Comparison of ENCODE assay signal across 8 mouse cellular contexts in genomic region chr17:6779632-6780031, GRCm38 (mm10). TPM values are rescaled to one million over a fixed set of nuclear protein-coding genes. Genes with fewer than 3 reads are reported as not detected.
DNase-seq lines count a peak whose midpoint lies in the region; ATAC-seq and TF ChIP-seq lines count a peak whose summit lies in the region.

No protein-coding gene starts in this region.

- H3K79me2 ChIP-seq in myocyte (ENCODE audit: control insufficient read depth, insufficient read depth), result peaks cover 66% of the 10 kb centered on the region

- peak; percentile 18 for DNase-seq in lung, embryonic 14.5 days
- no peak for DNase-seq in lung, postnatal 14 days
- peak; percentile 43 for DNase-seq in brain, embryonic 14.5 days (ENCODE audit: low read depth)
- no peak for DNase-seq in gastrocnemius, adult 8-10 months (ENCODE audit: low spot score in 2 of 2)
- DNase-seq in cerebellum, postnatal 4 days (ENCODE audit: low spot score in 2 of 2), result no peak
- no peak for DNase-seq in spleen, adult 12 weeks (ENCODE audit: low spot score)

- H3K4me2 ChIP-seq in lung, embryonic 14.5 days, result peak overlapping the region; percentile 74
- H3K4me2 ChIP-seq in hindbrain, embryonic 16.5 days (ENCODE audit: low read length), result peak overlapping the region; percentile 82
- H3K4me2 ChIP-seq in myocyte (ENCODE audit: low read depth), result peak overlapping the region; percentile 94

- no peak for TF ChIP-seq POLR2A in brain, embryonic 14.5 days (IDR thresholded peaks at IDR 0.05; ENCODE audit: borderline replicate concordance, extremely low read depth, insufficient read depth, insufficient read length, poor library complexity, severe bottlenecking)
- TF ChIP-seq POLR2A in myocyte (IDR thresholded peaks at IDR 0.05; ENCODE audit: insufficient read length, low read depth), result no peak

- no peaks in the 10 kb centered on the region for H3K9me3 ChIP-seq in lung, embryonic 14.5 days (ENCODE audit: low read depth, low read length)
- H3K9me3 ChIP-seq in hindbrain, embryonic 16.5 days (ENCODE audit: control insufficient read depth, low read length), result no peaks in the 10 kb centered on the region

- H3ac ChIP-seq in myocyte (ENCODE audit: control insufficient read depth, insufficient read length), result no peak overlapping the region

- peak overlapping the region; percentile 78; the same call in 1 of the 2 replicates for H3K4me3 ChIP-seq in lung, embryonic 14.5 days (ENCODE audit: low read depth, low read length)
- H3K4me3 ChIP-seq in hindbrain, embryonic 16.5 days (ENCODE audit: low read length), result peak overlapping the region; percentile 13
- H3K4me3 ChIP-seq in myocyte, result peak overlapping the region; percentile 91

- no peaks in the 10 kb centered on the region for H3K36me3 ChIP-seq in lung, embryonic 14.5 days (ENCODE audit: insufficient read depth)
- H3K36me3 ChIP-seq in hindbrain, embryonic 16.5 days (ENCODE audit: control insufficient read depth, insufficient read depth, low read length), result no peaks in the 10 kb centered on the region
- H3K36me3 ChIP-seq in myocyte (ENCODE audit: control insufficient read depth, insufficient read depth), result no peaks in the 10 kb centered on the region

- no peak overlapping the region for H3K9ac ChIP-seq in lung, embryonic 14.5 days
- peak overlapping the region; percentile 10; the same call in 1 of the 2 replicates for H3K9ac ChIP-seq in hindbrain, embryonic 16.5 days (ENCODE audit: low read depth, low read length)

- H3K27ac ChIP-seq in lung, embryonic 14.5 days (ENCODE audit: low read depth), result peak overlapping the region; percentile 58; the same call in 1 of the 2 replicates
- no peak overlapping the region for H3K27ac ChIP-seq in hindbrain, embryonic 16.5 days (ENCODE audit: low read depth, low read length)

- peaks cover 20% of the 10 kb centered on the region for H3K27me3 ChIP-seq in lung, embryonic 14.5 days (ENCODE audit: insufficient read depth, low read length)
- H3K27me3 ChIP-seq in hindbrain, embryonic 16.5 days (replicated peaks; ENCODE audit: control insufficient read depth, insufficient read depth, low read length), result peaks cover 6% of the 10 kb centered on the region
- H3K27me3 ChIP-seq in myocyte (ENCODE audit: control insufficient read depth, insufficient read depth, insufficient read length), result no peaks in the 10 kb centered on the region

- H3K4me1 ChIP-seq in lung, embryonic 14.5 days (ENCODE audit: insufficient read depth), result peaks cover 20% of the 10 kb centered on the region
- H3K4me1 ChIP-seq in hindbrain, embryonic 16.5 days (ENCODE audit: control insufficient read depth, insufficient read depth, low read depth, low read length), result peaks cover 16% of the 10 kb centered on the region

- no peak for TF ChIP-seq CTCF in lung, embryonic 14.5 days (IDR thresholded peaks at IDR 0.05; ENCODE audit: low read depth)
- no peak for TF ChIP-seq CTCF in brain, embryonic 14.5 days (IDR thresholded peaks at IDR 0.05; ENCODE audit: borderline replicate concordance, extremely low read depth, insufficient read depth, insufficient read length)

- 25% methylated on average over 6 of the region's 7 CpGs for WGBS in lung, embryonic 14.5 days
- WGBS in hindbrain, embryonic 16.5 days, result 39% methylated on average over 7 of the region's 7 CpGs

- no peak for ATAC-seq in lung, embryonic 14.5 days (ENCODE audit: insufficient read depth)
- ATAC-seq in hindbrain, embryonic 16.5 days, result no peak

TF ChIP-seq in myocyte, 11 proteins besides CTCF, POLR2A, EP300 and RAD21:
- no peak for TF ChIP-seq MYOG (IDR thresholded peaks at IDR 0.05; ENCODE audit: control insufficient read depth in 1 of 3, insufficient read depth in 1 of 3, insufficient read length in 2 of 3, low read depth in 2 of 3)
- TF ChIP-seq SRF (IDR thresholded peaks at IDR 0.05; ENCODE audit: control insufficient read depth, insufficient read length, low read depth), result no peak
- TF ChIP-seq MYOD1 (IDR thresholded peaks at IDR 0.05; ENCODE audit: control insufficient read depth in 1 of 3, insufficient read length in 2 of 3, low read depth in 2 of 3), result no peak
- TF ChIP-seq MAX (IDR thresholded peaks at IDR 0.05; ENCODE audit: low read depth), result no peak
- no peak for TF ChIP-seq E2F4 (IDR thresholded peaks at IDR 0.05; ENCODE audit: insufficient read depth)
- no peak for TF ChIP-seq REST (IDR thresholded peaks at IDR 0.05; ENCODE audit: insufficient read depth, insufficient read length)
- no peak for TF ChIP-seq CEBPB (IDR thresholded peaks at IDR 0.05; ENCODE audit: insufficient read depth, poor library complexity, severe bottlenecking)
- TF ChIP-seq POLR2AphosphoS2 (IDR thresholded peaks at IDR 0.05; ENCODE audit: insufficient read length, low read depth), result no peak
- TF ChIP-seq USF1 (IDR thresholded peaks at IDR 0.05; ENCODE audit: low read depth), result no peak
- no peak for TF ChIP-seq TCF12 (IDR thresholded peaks at IDR 0.05; ENCODE audit: insufficient read depth, poor library complexity, severe bottlenecking)
- no peak for TF ChIP-seq TCF3 (IDR thresholded peaks at IDR 0.05; ENCODE audit: insufficient read length, low read depth)

RNA-seq across cellular contexts. Expression of gene Ezr, which starts 3.0 kb away (rescaled TPM):
- 97.1 and 97.3 TPM in 2 replicates for polyA plus RNA-seq in lung, embryonic 14.5 days (2014; fragmentation: Nextera tagmentation; extraction: Ambion mirVana)
- polyA plus RNA-seq in brain, embryonic 14.5 days (2012; rRNA removed), result 42.8 and 44.5 TPM in 2 replicates
- polyA plus RNA-seq in hindbrain, embryonic 16.5 days (2015; fragmentation: Nextera tagmentation; extraction: Ambion mirVana), result 69.9 and 73.3 TPM in 2 replicates
- 35.9 TPM for polyA plus RNA-seq in myocyte (2012; fragmentation: generic; extraction: Trizol)
- total RNA-seq in gastrocnemius, adult 8-10 months (2022), result 1 to 10 TPM in 3 of 4 experiments, under 1 TPM in 1; 0.58 to 1.5 (median 1.3) TPM

Comparison
In these comparisons a context has a peak if more than half of its experiments do, and no peak if none do; other contexts are left out.
1. DNase-seq: peak in lung, embryonic 14.5 days (single experiment) and brain, embryonic 14.5 days (single experiment); none in lung, postnatal 14 days (single experiment), gastrocnemius, adult 8-10 months (0 of 2), cerebellum, postnatal 4 days (0 of 2) and spleen, adult 12 weeks (single experiment).
2. H3K4me3 ChIP-seq: peak in every context shown above with its lines; median percentile 91 in myocyte; 78 in lung, embryonic 14.5 days; 13 in hindbrain, embryonic 16.5 days.
3. Peak in every context shown above with its lines, with median percentiles within 50 percentile points of each other: H3K4me2 ChIP-seq.